Mouse (Mus musculus) cerebellum, adult 2 months (tissue): ENCODE results near the gene Fcho1. TPM values are rescaled to one million over a fixed set of nuclear protein-coding genes. Genes with fewer than 3 reads are reported as not detected.

Source experiments
- DNase-seq, 2 experiments: peaks; one replicate each; pipeline ENCODE4 v3.0.0; 2021
- H3K27ac ChIP-seq: fragments of 200-500 bp; 2 replicates; pipeline ENCODE4 v1.5.1; 2012; ENCODE audit warnings: low read length, control low read depth, inconsistent platforms; ENCODE audit not compliant: insufficient read depth
- H3K27me3 ChIP-seq: fragments of 200-500 bp; 2 replicates; pipeline ENCODE4 v1.6.1; 2012; ENCODE audit warnings: inconsistent platforms, mild to moderate bottlenecking, low read length, moderate library complexity; ENCODE audit not compliant: control insufficient read depth, insufficient read depth
- H3K4me1 ChIP-seq: fragments of 200-500 bp; 2 replicates; pipeline ENCODE4 v1.6.1; 2011; ENCODE audit warnings: low read length; ENCODE audit not compliant: control insufficient read depth, insufficient read depth
- H3K4me3 ChIP-seq: fragments of 200-500 bp; replicated peaks from 2 replicates; pipeline ENCODE3; 2011; ENCODE audit warnings: mild to moderate bottlenecking, low read depth, low read length, control low read depth; ENCODE audit not compliant: insufficient read depth
- CTCF ChIP-seq: fragments of 200-500 bp; IDR thresholded peaks from 2 replicates; pipeline ENCODE4 v1.5.1; 2011; ENCODE audit warnings: low read depth, mild to moderate bottlenecking, control low read depth, low read length, moderate library complexity, borderline replicate concordance; ENCODE audit not compliant: insufficient read depth
- POLR2A ChIP-seq: fragments of 200-500 bp; IDR thresholded peaks from 2 replicates; pipeline ENCODE4 v1.6.1; 2011; ENCODE audit warnings: low read length, control low read depth, borderline replicate concordance; ENCODE audit not compliant: insufficient read depth
- WGBS: fragments of 180-500 bp; shearing (Covaris S2); methylation state at CpG from one replicate; pipeline ENCODE4 v1.1.7; 2018; 5-methylcytosine and 5-hydroxymethylcytosine counted together
- polyA plus RNA-seq: library from polyadenylated mRNA; depleted of rRNA; stranded (reverse); fragments of >200 nt; gene quantifications from 2 replicates; pipeline ENCODE4 v1.2.3, GENCODE M21; 2012; rRNA removed

The Fcho1 gene
- polyA plus RNA-seq, 1 experiment = 108 TPM

- Histone ChIP-seq H3K4me3 (no peak overlapping the region), H3K27me3 (no peaks in the 10 kb centered on the region), H3K27ac (peak overlapping the region; percentile 17; the same call in 1 of the 2 replicates), H3K4me1 (peaks cover 25% of the 10 kb centered on the region)
- 11% methylated on average over 1 of the region's 1 CpGs for WGBS
- no peak for TF ChIP-seq CTCF
- no peak for TF ChIP-seq POLR2A
- DNase-seq = peak; percentile 70 to 85
Measured at GRCm38 (mm10) chr8:71659751-71660150, 65.8 kb downstream of the Fcho1 start.

GRCm38 (mm10) chr8:71658515-71659049 is 66.9 kb downstream of the Fcho1 start:
- no peaks in the 10 kb centered on the region for H3K27me3 ChIP-seq
- TF ChIP-seq POLR2A = no peak
- no peak for TF ChIP-seq CTCF
- no peak for DNase-seq
- H3K4me1 ChIP-seq = peaks cover 25% of the 10 kb centered on the region
- WGBS = 32% methylated on average over 17 of the region's 17 CpGs
- H3K4me3 ChIP-seq = no peak overlapping the region
- no peak overlapping the region for H3K27ac ChIP-seq

Other genes with a start within 250 kb of the Fcho1 start
- 76.2 and 81.8 TPM in 2 replicates for gene Ano8, start 239.8 kb downstream of the Fcho1 start, polyA plus RNA-seq
- gene Gtpbp3, start 237.6 kb downstream of the Fcho1 start, polyA plus RNA-seq = 33.3 and 34.7 TPM in 2 replicates
- 25.6 and 28.8 TPM in 2 replicates for gene Plvap, start 214.0 kb downstream of the Fcho1 start, polyA plus RNA-seq
- gene Ccdc194, start 200.0 kb downstream of the Fcho1 start, polyA plus RNA-seq = 0.08 and 0.10 TPM in 2 replicates
- gene Bst2, start 188.3 kb downstream of the Fcho1 start, polyA plus RNA-seq = 13.6 and 17.3 TPM in 2 replicates
- 113 and 118 TPM in 2 replicates for gene Mvb12a, start 182.8 kb downstream of the Fcho1 start, polyA plus RNA-seq
- 0.21 and 0.26 TPM in 2 replicates for gene Tmem221, start 166.8 kb downstream of the Fcho1 start, polyA plus RNA-seq
- 0.10 and 0.11 TPM in 2 replicates for gene Nxnl1, start 159.1 kb downstream of the Fcho1 start, polyA plus RNA-seq
- 142 and 153 TPM in 2 replicates for gene Slc27a1, start 156.8 kb downstream of the Fcho1 start, polyA plus RNA-seq
- 42.5 and 42.8 TPM in 2 replicates for gene Pgls, start 133.5 kb downstream of the Fcho1 start, polyA plus RNA-seq
- 3.4 and 3.7 TPM in 2 replicates for gene Fam129c, start 128.1 kb downstream of the Fcho1 start, polyA plus RNA-seq
- 74.1 and 77.6 TPM in 2 replicates for gene Colgalt1, start 114.7 kb downstream of the Fcho1 start, polyA plus RNA-seq
- 97.3 and 110 TPM in 2 replicates for gene Unc13a, start 54.0 kb downstream of the Fcho1 start, polyA plus RNA-seq
- 3.6 and 3.9 TPM in 2 replicates for gene Jak3, start 49.4 kb downstream of the Fcho1 start, polyA plus RNA-seq
- gene Insl3, start 36.5 kb downstream of the Fcho1 start, polyA plus RNA-seq = 0.65 and 2.1 TPM in 2 replicates
- gene B3gnt3, start 23.9 kb downstream of the Fcho1 start, polyA plus RNA-seq = 0.44 and 0.48 TPM in 2 replicates
- gene Zfp709, start 156.3 kb upstream of the Fcho1 start, polyA plus RNA-seq = 3.5 and 4.1 TPM in 2 replicates
- gene Zfp882, start 182.9 kb upstream of the Fcho1 start, polyA plus RNA-seq = 8.0 and 9.0 TPM in 2 replicates
- 20.8 and 21.8 TPM in 2 replicates for gene Zfp617, start 182.9 kb upstream of the Fcho1 start, polyA plus RNA-seq
- gene Zfp961, start 225.3 kb upstream of the Fcho1 start, polyA plus RNA-seq = 20.6 and 24.0 TPM in 2 replicates